Mouse (Mus musculus): ENCODE measurements around the gene Tomm20. TPM values are rescaled to one million over a fixed set of nuclear protein-coding genes. Genes with fewer than 3 reads are reported as not detected.
"Not testable (repeated sequence)": the region's sequence is repeated elsewhere in the genome, so short reads cannot be mapped to it uniquely, and the experiment has no call there.

The Tomm20 gene
- polyA plus RNA-seq, 1 experiment: 40.7 TPM

GRCm38 (mm10) chr8:126917179-126917905 is 28.3 kb downstream of the Tomm20 start:
- no peaks in the 10 kb centered on the region for H3K27me3 ChIP-seq (ENCODE audit: control insufficient read depth)
- TF ChIP-seq GATA1 (IDR thresholded peaks at IDR 0.05; ENCODE audit: low read length): no peak
- no peak for TF ChIP-seq TAL1 (IDR thresholded peaks at IDR 0.05; ENCODE audit: low read length)
- no peaks in the 10 kb centered on the region for H3K36me3 ChIP-seq (ENCODE audit: control insufficient read depth)
- no peaks in the 10 kb centered on the region; the same call in 1 of the 2 replicates for H3K4me1 ChIP-seq (ENCODE audit: control insufficient read depth)
- no peak overlapping the region for H3K4me3 ChIP-seq (replicated peaks)
- no peaks in the 10 kb centered on the region; the same call in 1 of the 2 replicates for H3K9me3 ChIP-seq (ENCODE audit: control insufficient read depth, low read length)

GRCm38 (mm10) chr8:126916611-126917010 is 29.0 kb downstream of the Tomm20 start:
- H3K27me3 ChIP-seq (ENCODE audit: control insufficient read depth): no peaks in the 10 kb centered on the region
- TF ChIP-seq TAL1 (IDR thresholded peaks at IDR 0.05; ENCODE audit: low read length): no peak
- no peak for TF ChIP-seq GATA1 (IDR thresholded peaks at IDR 0.05; ENCODE audit: low read length)
- H3K36me3 ChIP-seq (ENCODE audit: control insufficient read depth): no peaks in the 10 kb centered on the region
- H3K9me3 ChIP-seq (ENCODE audit: control insufficient read depth, low read length): no peaks in the 10 kb centered on the region; the same call in 1 of the 2 replicates
- H3K4me1 ChIP-seq (ENCODE audit: control insufficient read depth): no peaks in the 10 kb centered on the region; the same call in 1 of the 2 replicates
- H3K4me3 ChIP-seq (replicated peaks): no peak overlapping the region

- Histone ChIP-seq H3K4me1 (ENCODE audit: control insufficient read depth) (no peaks in the 10 kb centered on the region; the same call in 1 of the 2 replicates), H3K9me3 (ENCODE audit: control insufficient read depth, low read length) (no peaks in the 10 kb centered on the region; the same call in 1 of the 2 replicates), H3K4me3 (replicated peaks) (no peak overlapping the region), H3K27me3 (ENCODE audit: control insufficient read depth) (no peaks in the 10 kb centered on the region), H3K36me3 (ENCODE audit: control insufficient read depth) (no peaks in the 10 kb centered on the region)
- TF ChIP-seq GATA1 (IDR thresholded peaks at IDR 0.05; ENCODE audit: low read length) (no peak), TAL1 (IDR thresholded peaks at IDR 0.05; ENCODE audit: low read length) (no peak)
Measured at GRCm38 (mm10) chr8:126914609-126915375, 30.9 kb downstream of the Tomm20 start.

- H3K36me3 ChIP-seq (ENCODE audit: control insufficient read depth); H3K4me1 ChIP-seq (ENCODE audit: control insufficient read depth); H3K9me3 ChIP-seq (ENCODE audit: control insufficient read depth, low read length); H3K4me3 ChIP-seq (replicated peaks); H3K27me3 ChIP-seq (ENCODE audit: control insufficient read depth): not testable (repeated sequence)
Measured at GRCm38 (mm10) chr8:126914107-126914490, 31.5 kb downstream of the Tomm20 start.

GRCm38 (mm10) chr8:126913241-126914106 is 32.2 kb downstream of the Tomm20 start:
- Histone ChIP-seq H3K9me3 (ENCODE audit: control insufficient read depth, low read length) (no peaks in the 10 kb centered on the region; the same call in 1 of the 2 replicates), H3K4me3 (replicated peaks) (no peak overlapping the region), H3K4me1 (ENCODE audit: control insufficient read depth) (no peaks in the 10 kb centered on the region; the same call in 1 of the 2 replicates), H3K27me3 (ENCODE audit: control insufficient read depth) (no peaks in the 10 kb centered on the region), H3K36me3 (ENCODE audit: control insufficient read depth) (no peaks in the 10 kb centered on the region)
- no peak for TF ChIP-seq GATA1 (IDR thresholded peaks at IDR 0.05; ENCODE audit: low read length)

GRCm38 (mm10) chr8:126909371-126909802 is 36.3 kb downstream of the Tomm20 start:
- no peaks in the 10 kb centered on the region for H3K27me3 ChIP-seq (ENCODE audit: control insufficient read depth)
- no peaks in the 10 kb centered on the region for H3K36me3 ChIP-seq (ENCODE audit: control insufficient read depth)
- no peak for TF ChIP-seq TAL1 (IDR thresholded peaks at IDR 0.05; ENCODE audit: low read length)
- TF ChIP-seq GATA1 (IDR thresholded peaks at IDR 0.05; ENCODE audit: low read length): no peak
- no peaks in the 10 kb centered on the region for H3K9me3 ChIP-seq (ENCODE audit: control insufficient read depth, low read length)
- no peak overlapping the region for H3K4me3 ChIP-seq (replicated peaks)
- H3K4me1 ChIP-seq (ENCODE audit: control insufficient read depth): peaks cover 1% of the 10 kb centered on the region; the same call in 1 of the 2 replicates

GRCm38 (mm10) chr8:126908805-126909204 is 36.8 kb downstream of the Tomm20 start:
- TF ChIP-seq GATA1 (IDR thresholded peaks at IDR 0.05; ENCODE audit: low read length) (no peak), TAL1 (IDR thresholded peaks at IDR 0.05; ENCODE audit: low read length) (no peak)
- Histone ChIP-seq H3K4me1 (ENCODE audit: control insufficient read depth) (peaks cover 2% of the 10 kb centered on the region; the same call in 1 of the 2 replicates), H3K9me3 (ENCODE audit: control insufficient read depth, low read length) (no peaks in the 10 kb centered on the region)

GRCm38 (mm10) chr8:126907968-126908367 is 37.7 kb downstream of the Tomm20 start:
- no peaks in the 10 kb centered on the region for H3K27me3 ChIP-seq (ENCODE audit: control insufficient read depth)
- H3K36me3 ChIP-seq (ENCODE audit: control insufficient read depth): no peaks in the 10 kb centered on the region
- TF ChIP-seq TAL1 (IDR thresholded peaks at IDR 0.05; ENCODE audit: low read length) (no peak), GATA1 (IDR thresholded peaks at IDR 0.05; ENCODE audit: low read length) (no peak)
- H3K9me3 ChIP-seq (ENCODE audit: control insufficient read depth, low read length): no peaks in the 10 kb centered on the region
- no peak overlapping the region for H3K4me3 ChIP-seq (replicated peaks)
- H3K4me1 ChIP-seq (ENCODE audit: control insufficient read depth): peaks cover 2% of the 10 kb centered on the region; the same call in 1 of the 2 replicates

More at GRCm38 (mm10) chr8:126908805-126909204, 36.8 kb downstream of the Tomm20 start:
- no peaks in the 10 kb centered on the region for H3K36me3 ChIP-seq (ENCODE audit: control insufficient read depth)
- no peaks in the 10 kb centered on the region for H3K27me3 ChIP-seq (ENCODE audit: control insufficient read depth)
- no peak overlapping the region for H3K4me3 ChIP-seq (replicated peaks)

Measured in erythroblast, embryonic 14.5 days (primary cell).